Mouse (Mus musculus) liver, embryonic 16.5 days (tissue): Measurements from ENCODE around the gene Mxd4. TPM values are rescaled to one million over a fixed set of nuclear protein-coding genes. Genes with fewer than 3 reads are reported as not detected.
A peak's percentile ranks its signal among the peaks of the same experiment; 100 is the strongest.

Source experiments
- ATAC-seq: fragments of 200-750 bp; cut with Nextera tagmentation; 2 replicates; pipeline ENCODE4 v1.8.0; 2017; ENCODE audit warnings: low read depth, mild to moderate bottlenecking, moderate number of reproducible peaks, moderate library complexity
- H3K27ac ChIP-seq: fragments of 300-500 bp; sonication (generic); 2 replicates; pipeline ENCODE4 v1.5.1; 2014; ENCODE audit warnings: mild to moderate bottlenecking, low read length
- H3K27me3 ChIP-seq: fragments of 300-500 bp; sonication (generic); 2 replicates; pipeline ENCODE4 v1.6.1; 2014; ENCODE audit warnings: low read depth, low read length, mixed read lengths; ENCODE audit not compliant: control insufficient read depth, insufficient read depth
- H3K36me3 ChIP-seq: fragments of 300-500 bp; sonication (generic); 2 replicates; pipeline ENCODE4 v1.6.1; 2014; ENCODE audit warnings: mild to moderate bottlenecking; ENCODE audit not compliant: control insufficient read depth, insufficient read depth
- H3K4me1 ChIP-seq: fragments of 300-500 bp; sonication (generic); 2 replicates; pipeline ENCODE4 v1.6.1; 2014; ENCODE audit warnings: low read depth, low read length, mixed read lengths; ENCODE audit not compliant: control insufficient read depth
- H3K4me2 ChIP-seq: fragments of 300-500 bp; sonication (generic); 2 replicates; pipeline ENCODE4 v1.6.1; 2014; ENCODE audit warnings: low read depth, low read length, mixed read lengths
- H3K4me3 ChIP-seq: fragments of 300-500 bp; sonication (generic); 2 replicates; pipeline ENCODE4 v1.5.1; 2014; ENCODE audit warnings: low read depth, mild to moderate bottlenecking, low read length
- H3K9ac ChIP-seq: fragments of 300-500 bp; sonication (generic); 2 replicates; pipeline ENCODE4 v1.6.1; 2014; ENCODE audit warnings: low read depth, low read length
- H3K9me3 ChIP-seq: fragments of 300-500 bp; sonication (generic); replicated peaks from 2 replicates; pipeline ENCODE4 v1.6.1; 2016; ENCODE audit warnings: low read length; ENCODE audit not compliant: control insufficient read depth
- WGBS: fragments of 180-500 bp; shearing (Covaris S2); extraction: QIAGEN DNeasy Blood & Tissue Kit; methylation state at CpG from one replicate; pipeline ENCODE4 v1.1.7; 2014; ENCODE audit not compliant: insufficient replicate concordance; 5-methylcytosine and 5-hydroxymethylcytosine counted together
- polyA plus RNA-seq: library from polyadenylated mRNA; unstranded; fragments of >200 nt; fragmentation: Nextera tagmentation; extraction: Ambion mirVana; gene quantifications from 2 replicates; pipeline ENCODE4 v1.2.1, GENCODE M21; 2015

Mxd4 gene
- polyA plus RNA-seq, 1 experiment from 2014 or later = 7.6 TPM

DNA sequence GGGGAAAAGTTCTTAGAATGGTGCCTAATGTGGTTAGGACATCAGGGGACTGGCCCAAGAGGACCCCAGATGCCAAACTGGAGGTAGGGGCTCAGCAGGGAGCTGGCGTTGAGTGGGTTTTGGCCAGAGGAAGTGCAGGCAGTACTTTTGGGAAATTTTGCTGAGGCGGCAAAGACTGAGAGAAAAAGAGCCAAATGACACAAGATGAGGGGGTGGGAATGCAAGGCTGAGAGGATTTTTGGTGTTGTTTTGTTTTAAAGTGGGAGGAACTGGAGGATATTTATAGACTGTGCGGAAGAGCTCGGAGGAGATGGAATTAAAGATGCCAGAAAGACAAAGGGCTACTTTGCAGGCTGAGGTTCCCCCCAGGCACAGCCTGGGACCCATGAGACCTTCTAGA lies 16.8 kb downstream of the Mxd4 start:
- no peaks in the 10 kb centered on the region for H3K27me3 ChIP-seq
- no peak overlapping the region for H3K9ac ChIP-seq
- H3K4me1 ChIP-seq = peaks cover 11% of the 10 kb centered on the region
- no peaks in the 10 kb centered on the region for H3K9me3 ChIP-seq
- WGBS = 54% methylated on average over 4 of the region's 4 CpGs
- no peak for ATAC-seq
- peak overlapping the region; percentile 50 for H3K27ac ChIP-seq
- H3K36me3 ChIP-seq = no peaks in the 10 kb centered on the region; the same call in 1 of the 2 replicates
- no peak overlapping the region for H3K4me2 ChIP-seq
- no peak overlapping the region for H3K4me3 ChIP-seq

DNA sequence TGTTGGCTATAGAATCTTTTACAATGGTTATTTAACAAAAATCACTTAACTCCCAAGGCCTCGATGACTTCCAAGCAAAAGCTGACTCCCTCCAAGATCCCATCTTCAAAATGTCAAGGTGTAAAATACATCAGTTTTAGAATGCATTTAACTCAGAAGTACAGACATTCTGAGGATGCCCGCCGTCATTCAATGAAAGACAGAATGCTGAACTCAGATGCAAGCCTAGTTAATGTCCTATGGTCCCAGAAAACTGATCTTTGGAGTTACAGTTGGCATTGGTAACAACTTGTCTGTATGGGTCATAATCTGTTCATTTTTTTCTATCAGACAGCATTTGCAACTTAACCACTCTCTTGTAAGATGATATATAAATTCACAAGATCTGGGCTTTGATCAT lies 17.6 kb downstream of the Mxd4 start:
- no peak for ATAC-seq
- Histone ChIP-seq H3K4me1 (peaks cover 12% of the 10 kb centered on the region), H3K27me3 (no peaks in the 10 kb centered on the region), H3K9ac (peak overlapping the region; percentile 52), H3K9me3 (no peaks in the 10 kb centered on the region), H3K36me3 (no peaks in the 10 kb centered on the region; the same call in 1 of the 2 replicates), H3K4me2 (peak overlapping the region; percentile 72), H3K27ac (peak overlapping the region; percentile 64), H3K4me3 (peak overlapping the region; percentile 94)
- WGBS = 42% methylated on average over 3 of the region's 3 CpGs

DNA sequence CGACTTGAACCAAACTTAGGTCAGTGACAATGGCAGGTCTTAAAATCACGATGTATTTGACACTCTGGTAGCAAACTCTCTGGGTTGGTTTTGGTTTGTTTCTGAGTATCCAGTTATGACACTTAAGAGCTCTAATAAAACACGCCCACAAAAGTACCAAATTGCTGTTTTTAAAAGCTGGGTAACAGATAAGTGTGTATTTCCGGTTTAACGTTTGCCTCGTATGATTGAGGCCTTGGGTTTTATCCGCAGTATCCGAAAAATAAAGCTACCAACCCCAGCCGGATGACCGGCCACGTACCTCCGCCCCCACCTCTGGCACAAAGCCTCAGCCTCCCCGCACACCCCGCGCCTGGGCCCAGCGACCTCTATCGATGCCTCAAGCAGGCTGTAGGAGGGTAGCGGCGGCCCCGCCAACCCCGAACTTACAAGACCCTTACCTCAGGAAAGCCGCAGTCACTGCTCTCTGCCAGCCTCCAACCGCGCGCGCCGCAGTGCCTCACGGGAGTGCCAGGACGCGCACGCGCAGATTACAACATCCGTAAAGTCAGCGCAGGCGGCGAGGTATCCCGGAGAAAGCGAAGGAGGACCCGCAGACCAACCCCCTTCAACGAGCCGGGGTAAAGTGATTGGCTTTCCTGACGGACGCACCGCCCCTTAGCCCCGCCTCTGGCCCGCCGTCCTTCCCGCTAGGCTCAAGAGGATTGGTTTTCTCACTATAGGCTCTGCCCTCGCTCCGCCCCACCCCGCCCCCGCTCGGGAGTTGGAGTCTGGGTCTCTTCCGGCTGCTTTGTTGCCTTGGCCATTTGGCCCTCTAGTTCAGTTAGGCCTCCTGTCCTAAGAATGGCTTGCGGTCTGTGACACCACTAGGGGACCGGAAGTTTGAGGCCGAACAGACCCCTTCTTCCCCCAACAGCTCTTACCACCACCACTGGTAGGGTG lies 18.3 kb downstream of the Mxd4 start, which contains the start of the genes Poln and Haus3:
TSS of gene Poln (minus strand) at position 499 of the 942 bp plus-strand sequence.
TSS of gene Haus3 (minus strand) at position 578 of the 942 bp plus-strand sequence.
- Histone ChIP-seq H3K9me3 (no peaks in the 10 kb centered on the region), H3K27me3 (no peaks in the 10 kb centered on the region), H3K4me2 (peak within 1 kb of the TSS; percentile 72), H3K27ac (peak within 1 kb of the TSS; percentile 96), H3K36me3 (no peaks in the 10 kb centered on the region; the same call in 1 of the 2 replicates), H3K4me1 (peaks cover 12% of the 10 kb centered on the region), H3K9ac (peak within 1 kb of the TSS; percentile 97), H3K4me3 (peak within 1 kb of the TSS; percentile 94)
- WGBS = under 1% methylated on average over 57 of the region's 57 CpGs
- peak; percentile 99 for ATAC-seq

DNA sequence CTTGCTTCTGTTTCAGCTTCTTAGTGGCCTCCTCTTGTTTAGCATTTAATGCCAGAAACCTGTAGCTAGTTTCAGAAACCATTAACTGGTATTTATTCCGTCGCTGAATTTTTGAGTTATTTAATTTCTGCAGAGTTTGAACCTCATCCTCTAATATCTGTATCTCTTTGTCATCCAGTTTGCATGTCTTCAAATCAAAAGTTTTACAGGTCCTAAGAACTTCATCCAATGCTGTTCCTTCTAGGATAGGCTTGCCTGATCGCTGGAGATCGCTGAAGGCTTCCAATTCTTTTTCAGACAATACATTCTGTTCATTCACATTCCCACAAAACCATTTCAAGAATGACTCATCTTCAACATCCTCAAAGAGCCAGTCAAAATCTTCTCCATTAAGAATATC lies 19.7 kb downstream of the Mxd4 start:
- ATAC-seq = no peak
- H3K27me3 ChIP-seq = no peaks in the 10 kb centered on the region
- H3K36me3 ChIP-seq = peaks cover 4% of the 10 kb centered on the region
- H3K4me3 ChIP-seq = peak overlapping the region; percentile 40
- no peaks in the 10 kb centered on the region for H3K9me3 ChIP-seq
- peak overlapping the region; percentile 64 for H3K4me2 ChIP-seq
- H3K9ac ChIP-seq = no peak overlapping the region
- H3K4me1 ChIP-seq = peaks cover 12% of the 10 kb centered on the region
- no peak overlapping the region for H3K27ac ChIP-seq
- 69% methylated on average over 4 of the region's 4 CpGs for WGBS

DNA sequence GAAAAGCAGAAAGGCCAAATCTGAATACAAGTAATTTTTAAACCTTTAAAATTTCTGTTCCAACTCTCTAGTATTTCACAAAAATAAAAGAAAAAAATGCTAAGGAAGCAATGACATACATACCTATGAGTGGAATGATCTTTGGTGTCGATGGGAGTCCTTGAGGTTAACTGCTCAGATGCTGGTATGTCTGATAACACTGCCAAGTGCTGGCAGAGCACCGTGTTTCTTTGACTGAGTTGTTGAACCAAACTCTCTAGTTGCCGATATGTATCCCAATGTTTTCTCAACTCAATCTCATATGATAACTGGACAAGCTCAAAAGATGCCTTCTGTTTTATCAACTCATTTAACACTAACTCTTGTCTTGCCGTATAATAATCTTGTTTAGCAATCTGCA lies 21.7 kb downstream of the Mxd4 start:
- Histone ChIP-seq H3K4me3 (peak overlapping the region; percentile 44), H3K27ac (no peak overlapping the region), H3K27me3 (no peaks in the 10 kb centered on the region), H3K36me3 (peaks cover 4% of the 10 kb centered on the region), H3K4me1 (peaks cover 12% of the 10 kb centered on the region), H3K9me3 (no peaks in the 10 kb centered on the region), H3K9ac (peak overlapping the region; percentile 28; the same call in 1 of the 2 replicates), H3K4me2 (peak overlapping the region; percentile 60)
- ATAC-seq = no peak
- 17% methylated on average over 4 of the region's 4 CpGs for WGBS

DNA sequence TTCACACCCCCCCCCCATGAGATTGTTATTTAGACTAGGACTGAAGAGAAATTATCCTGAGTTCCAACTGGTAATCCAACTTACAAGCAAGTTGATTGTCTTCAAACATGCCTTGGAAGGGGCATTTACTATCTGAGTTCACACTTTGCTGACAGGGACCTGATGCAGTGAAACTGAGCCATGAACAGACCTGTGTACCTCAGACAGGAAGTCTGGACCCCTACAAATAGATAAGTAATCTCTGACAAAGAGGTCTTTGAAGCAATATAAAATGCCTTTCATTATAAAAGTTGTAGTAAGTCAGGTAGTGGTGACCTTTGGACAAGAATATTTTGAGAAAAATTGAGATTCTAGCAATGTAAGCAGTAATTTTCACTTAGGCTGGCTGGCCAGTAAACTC lies 39.0 kb downstream of the Mxd4 start:
- Histone ChIP-seq H3K27ac (no peak overlapping the region), H3K27me3 (no peaks in the 10 kb centered on the region), H3K4me2 (no peak overlapping the region), H3K36me3 (peaks cover under 1% of the 10 kb centered on the region; the same call in 1 of the 2 replicates), H3K9me3 (no peaks in the 10 kb centered on the region), H3K4me1 (no peaks in the 10 kb centered on the region), H3K9ac (no peak overlapping the region), H3K4me3 (no peak overlapping the region)
- ATAC-seq = no peak

DNA sequence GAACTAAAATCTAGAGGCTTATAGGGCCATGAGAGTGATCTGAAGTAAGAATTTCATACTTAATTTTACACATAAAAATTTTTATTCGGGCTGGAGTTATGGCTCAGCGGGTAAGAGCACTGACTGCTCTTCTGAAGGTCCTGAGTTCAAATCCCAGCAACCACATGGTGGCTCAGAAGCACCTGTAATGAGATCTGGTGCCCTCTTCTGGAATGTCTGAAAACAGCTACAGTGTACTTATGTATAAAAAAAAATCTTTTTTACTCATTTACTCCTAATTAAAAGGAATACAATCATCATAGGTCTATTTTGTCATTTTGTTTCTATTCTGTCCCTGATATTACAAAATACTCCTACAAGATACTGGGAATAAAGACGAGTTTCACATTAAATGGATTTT lies 40.0 kb downstream of the Mxd4 start:
- no peak overlapping the region for H3K4me3 ChIP-seq
- ATAC-seq = no peak
- 75% methylated on average over 3 of the region's 3 CpGs for WGBS
- no peaks in the 10 kb centered on the region for H3K9me3 ChIP-seq
- no peaks in the 10 kb centered on the region for H3K27me3 ChIP-seq
- no peak overlapping the region for H3K4me2 ChIP-seq
- no peak overlapping the region for H3K27ac ChIP-seq
- H3K36me3 ChIP-seq = no peaks in the 10 kb centered on the region
- H3K4me1 ChIP-seq = no peaks in the 10 kb centered on the region
- no peak overlapping the region for H3K9ac ChIP-seq

DNA sequence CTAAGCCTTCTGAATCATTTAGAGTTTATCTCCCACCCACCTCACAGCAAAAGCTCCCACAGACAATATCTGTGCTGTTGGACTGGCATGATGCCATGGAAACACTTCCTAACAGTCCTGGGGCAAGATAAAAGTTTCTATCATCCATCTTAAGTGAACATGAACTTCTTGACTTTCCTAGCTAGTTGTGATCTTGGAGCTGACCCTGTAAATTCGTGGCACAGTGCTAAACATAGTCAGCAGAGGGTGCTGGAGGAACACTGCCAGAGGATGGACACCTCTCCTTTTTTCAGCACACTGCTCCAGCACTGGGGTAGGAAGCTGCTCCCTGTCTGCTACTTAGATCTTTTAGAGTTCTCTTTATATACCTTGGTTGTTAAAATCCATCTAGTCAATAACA lies 47.8 kb downstream of the Mxd4 start:
- H3K4me3 ChIP-seq = no peak overlapping the region
- H3K4me2 ChIP-seq = no peak overlapping the region
- WGBS = 0% methylated on average over 1 of the region's 1 CpGs
- H3K36me3 ChIP-seq = no peaks in the 10 kb centered on the region
- no peak overlapping the region for H3K27ac ChIP-seq
- H3K4me1 ChIP-seq = no peaks in the 10 kb centered on the region
- no peaks in the 10 kb centered on the region for H3K27me3 ChIP-seq
- no peak for ATAC-seq
- H3K9me3 ChIP-seq = no peaks in the 10 kb centered on the region
- H3K9ac ChIP-seq = no peak overlapping the region

DNA sequence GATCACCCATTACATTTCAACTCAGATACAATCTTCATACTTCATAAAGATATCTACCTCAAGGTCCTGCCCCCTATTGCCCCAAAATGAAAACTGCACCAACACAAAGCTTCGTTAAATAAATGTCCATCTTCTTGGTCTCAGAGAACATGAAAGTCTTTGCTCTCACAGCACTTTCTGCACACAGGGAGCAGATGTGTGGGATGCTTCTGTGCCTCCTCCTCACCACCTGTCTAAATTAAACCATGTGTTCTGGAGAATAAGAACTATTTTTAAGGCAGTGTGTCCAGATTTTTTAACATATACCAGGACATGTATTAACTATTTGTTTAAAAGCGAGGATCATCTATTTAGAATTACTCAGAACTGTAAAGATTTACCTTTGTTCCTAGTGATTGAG lies 54.8 kb downstream of the Mxd4 start:
- Histone ChIP-seq H3K27ac (no peak overlapping the region), H3K4me1 (no peaks in the 10 kb centered on the region), H3K4me3 (no peak overlapping the region), H3K36me3 (no peaks in the 10 kb centered on the region), H3K27me3 (no peaks in the 10 kb centered on the region), H3K9ac (no peak overlapping the region), H3K4me2 (no peak overlapping the region), H3K9me3 (no peaks in the 10 kb centered on the region)
- WGBS = 52% methylated on average over 2 of the region's 2 CpGs
- ATAC-seq = no peak
